Mouse (Mus musculus) cerebellum, postnatal 36 days (tissue): Measurements from ENCODE around the gene 1810062G17Rik.
A peak's percentile ranks its signal among the peaks of the same experiment; 100 is the strongest.

ENCODE experiments used
- DNase-seq, 2 experiments: peaks; one replicate each; pipeline ENCODE4 v3.0.0; 2021 to 2022; ENCODE audit warnings: mixed read lengths in 2 of 2

The 1810062G17Rik gene

GRCm38 (mm10) chr3:36475532-36476087, at the start of gene 1810062G17Rik, which contains the start of gene Anxa5:
Gene 1810062G17Rik (plus strand): TSS chr3:36475937.
Gene Anxa5 (minus strand): TSS chr3:36475894.
- DNase-seq, result peak; percentile 82 to 87

DNA sequence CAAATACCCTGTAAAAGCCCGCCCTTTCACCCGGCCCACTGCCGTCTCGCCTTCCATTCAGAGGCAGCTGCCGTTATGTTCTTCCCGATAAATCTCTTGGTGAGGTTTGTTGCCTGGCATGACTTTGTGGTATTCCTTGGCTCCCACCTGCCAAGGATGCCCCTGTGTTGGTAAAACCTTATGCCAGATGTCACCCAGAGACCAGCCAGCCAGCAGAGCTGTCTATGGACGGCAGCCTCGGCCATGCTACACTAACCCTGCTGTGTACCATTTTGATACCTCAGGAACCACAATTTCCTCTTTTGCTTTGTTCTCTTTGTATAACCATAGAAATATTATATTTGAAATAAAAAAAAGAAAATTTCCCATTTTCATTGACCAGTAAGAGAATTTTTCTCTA, 48.4 kb upstream of the 1810062G17Rik start:
- no peak for DNase-seq

GRCm38 (mm10) chr3:36430360-36430759, 45.4 kb upstream of the 1810062G17Rik start:
- DNase-seq, result no peak

DNA sequence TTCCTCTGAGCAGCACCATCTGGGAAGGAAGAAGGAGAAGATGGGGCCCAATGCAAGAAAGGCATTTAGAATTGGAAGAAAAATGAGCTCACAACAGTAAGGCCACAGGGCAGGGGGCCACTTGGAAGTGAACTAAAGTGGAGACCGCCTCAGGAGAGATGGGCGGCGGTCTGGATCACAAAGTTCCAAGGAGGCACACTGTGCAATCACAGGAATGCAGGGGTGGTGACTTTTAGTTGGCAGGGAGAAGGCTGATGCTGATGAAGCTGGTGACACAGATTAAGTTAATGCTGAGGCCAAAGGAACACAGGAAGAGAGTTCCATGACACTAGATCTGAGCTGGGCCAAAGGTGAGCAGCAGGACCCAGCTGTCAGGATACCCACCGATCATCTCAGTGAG, 35.5 kb upstream of the 1810062G17Rik start:
- no peak for DNase-seq

DNA sequence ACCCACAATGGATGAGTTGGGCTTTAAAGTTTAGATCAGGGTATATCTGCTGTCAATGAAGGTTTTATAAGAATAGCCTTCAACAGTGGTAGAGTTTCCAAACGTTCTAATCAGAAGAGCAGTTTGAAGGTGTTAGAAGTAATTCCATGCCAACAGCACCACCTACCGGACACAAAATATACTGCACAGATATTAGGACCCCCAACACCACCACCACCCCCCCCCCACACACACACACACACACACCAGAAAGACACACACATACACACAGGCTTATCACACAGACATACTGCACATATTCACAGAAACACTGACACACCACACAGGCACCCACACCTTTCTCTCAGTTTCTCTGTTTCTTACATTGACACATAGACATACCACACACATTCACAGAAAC, 33.3 kb upstream of the 1810062G17Rik start:
- peak in 1 of 2 experiments; percentile 40 for DNase-seq

DNA sequence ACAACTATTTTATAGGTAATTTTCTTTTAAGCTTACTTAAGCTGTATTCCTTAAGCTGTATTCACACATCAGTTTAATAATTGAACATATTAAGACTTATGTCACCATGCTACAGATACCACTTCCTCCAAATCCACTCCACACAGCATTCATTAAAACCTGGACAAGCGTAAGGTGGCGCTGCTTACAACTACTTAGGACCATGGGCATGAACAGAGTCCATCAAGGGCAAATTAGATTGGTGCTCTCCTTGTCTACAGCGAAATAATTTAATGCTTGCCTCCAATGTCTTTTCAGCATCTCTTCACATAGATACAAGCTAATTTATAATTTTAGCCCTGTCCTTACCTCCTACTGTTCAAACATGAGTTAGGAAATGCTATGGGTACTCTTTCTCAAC, 29.7 kb upstream of the 1810062G17Rik start:
- no peak for DNase-seq

GRCm38 (mm10) chr3:36446506-36446905, 29.2 kb upstream of the 1810062G17Rik start:
- no peak for DNase-seq

- no peak for DNase-seq
Observed at GRCm38 (mm10) chr3:36446918-36447317, 28.8 kb upstream of the 1810062G17Rik start.

GRCm38 (mm10) chr3:36449292-36450165, 26.2 kb upstream of the 1810062G17Rik start:
- no peak for DNase-seq

DNA sequence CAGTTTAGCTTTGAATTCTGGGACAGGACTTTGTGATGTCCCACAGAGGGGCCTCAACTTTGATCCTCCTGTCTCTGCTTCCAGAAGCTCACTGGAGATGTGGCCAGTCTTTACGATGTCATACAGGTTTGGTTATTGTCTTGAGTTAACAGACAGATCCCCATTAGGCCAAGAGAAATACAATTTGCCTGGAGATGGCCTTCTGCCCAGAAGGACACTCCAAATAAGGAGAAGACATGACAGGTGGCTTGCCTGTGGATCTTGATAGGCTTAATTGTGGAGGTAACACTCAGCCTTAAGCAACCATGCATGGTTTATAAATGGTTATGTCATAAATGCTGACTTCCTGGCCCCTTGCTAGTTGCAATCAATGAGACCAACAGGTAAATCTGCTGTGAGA, 23.2 kb upstream of the 1810062G17Rik start:
- DNase-seq, result no peak

GRCm38 (mm10) chr3:36455124-36455523, 20.6 kb upstream of the 1810062G17Rik start:
- DNase-seq, result no peak

DNA sequence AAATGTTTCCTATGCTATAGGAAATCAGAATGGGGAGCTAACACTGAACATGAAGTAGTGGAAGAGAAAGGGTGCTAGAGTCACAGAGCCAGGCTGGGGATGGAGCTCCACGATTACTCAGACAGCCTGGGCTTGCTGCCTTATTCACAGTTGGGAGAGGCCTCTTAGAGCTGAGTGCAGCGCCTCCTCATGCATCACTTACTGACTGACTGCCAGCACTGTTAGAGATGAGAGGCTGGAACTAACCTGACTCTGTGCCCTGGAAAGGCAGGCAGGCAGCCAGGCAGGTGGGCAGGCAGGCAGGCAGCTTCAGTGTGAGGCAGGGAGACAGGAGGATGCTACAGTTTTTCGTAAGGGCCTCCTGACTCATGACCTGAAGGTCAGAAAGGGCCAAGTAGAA, 20.2 kb upstream of the 1810062G17Rik start:
- peak; percentile 61 to 66 for DNase-seq

DNA sequence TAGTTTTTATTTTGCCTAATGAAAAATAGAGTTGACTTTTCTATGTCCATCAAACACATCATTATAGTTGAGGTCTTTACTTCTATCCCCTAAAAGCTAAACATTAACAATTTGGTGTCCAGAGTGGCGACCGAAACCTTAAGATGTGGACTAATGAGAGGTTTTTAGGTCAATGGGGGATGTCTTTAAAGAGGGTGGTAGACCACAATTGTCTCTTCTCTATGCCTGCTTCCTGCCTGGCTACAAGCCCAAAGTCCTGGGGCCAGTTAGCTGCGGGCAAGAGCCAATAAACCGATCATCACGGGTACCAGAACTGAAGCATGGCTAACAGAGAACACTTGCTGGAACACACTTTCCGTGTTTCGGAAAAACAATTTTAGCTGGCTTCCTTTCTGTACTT, 15.0 kb upstream of the 1810062G17Rik start:
- DNase-seq, result no peak

DNA sequence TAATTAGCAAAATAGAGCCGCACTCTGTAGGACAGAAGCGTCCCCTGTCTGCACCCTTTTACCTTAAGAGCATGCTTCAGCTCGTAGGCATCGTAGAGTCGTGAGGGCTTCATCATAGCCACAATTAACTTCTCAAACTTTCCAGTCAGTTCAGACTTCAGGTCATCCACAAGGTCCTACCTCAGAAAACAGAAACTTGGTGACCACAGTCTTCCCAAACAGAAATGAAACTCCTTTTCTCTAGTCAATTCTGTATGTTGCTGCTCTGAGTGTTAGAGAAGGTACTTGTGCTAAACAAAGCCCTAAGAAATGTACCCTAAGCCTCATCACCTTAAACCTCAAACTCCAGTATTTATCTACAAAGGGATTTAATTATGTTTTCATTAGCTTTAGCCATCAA, 13.9 kb upstream of the 1810062G17Rik start:
- no peak for DNase-seq

DNA sequence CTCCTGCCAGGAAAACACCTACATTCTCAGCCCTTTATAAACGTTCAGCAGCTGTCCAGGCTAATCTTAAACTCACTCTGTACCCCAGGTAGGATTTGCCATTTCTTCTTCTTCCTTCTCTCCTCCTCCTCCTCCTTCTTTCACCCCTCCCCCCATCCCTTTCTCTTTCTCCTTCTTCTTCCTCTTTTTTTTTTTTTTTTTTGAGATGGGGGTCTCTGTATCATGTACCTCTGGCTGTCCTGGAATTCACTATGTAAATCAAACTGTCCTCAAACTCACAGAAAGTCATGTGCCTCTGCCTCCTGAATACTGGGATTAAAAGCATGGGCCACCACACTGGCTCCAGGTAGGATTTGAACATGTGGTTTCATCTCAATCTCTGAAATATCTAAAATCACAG, 13.4 kb upstream of the 1810062G17Rik start:
- no peak for DNase-seq

DNA sequence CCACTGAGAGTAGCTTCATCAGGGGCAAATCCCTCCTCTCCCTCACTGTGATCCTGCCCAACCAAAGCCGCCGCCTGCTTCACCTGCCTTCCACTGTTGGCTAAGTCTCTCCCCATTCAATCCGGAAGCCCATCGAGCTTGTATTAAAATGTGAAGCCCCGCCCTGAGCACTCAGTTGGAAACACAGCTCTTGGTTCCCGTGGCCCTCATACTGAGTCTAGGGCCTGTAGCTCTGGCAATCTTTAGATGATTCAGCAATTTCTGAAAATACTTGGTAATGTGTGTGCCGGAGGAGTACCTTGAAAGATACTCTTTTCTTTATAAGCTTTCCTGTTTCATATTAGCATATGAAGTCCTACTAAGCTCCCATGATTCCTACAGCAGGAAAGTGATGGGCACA, 10.2 kb upstream of the 1810062G17Rik start:
- no peak for DNase-seq

DNA sequence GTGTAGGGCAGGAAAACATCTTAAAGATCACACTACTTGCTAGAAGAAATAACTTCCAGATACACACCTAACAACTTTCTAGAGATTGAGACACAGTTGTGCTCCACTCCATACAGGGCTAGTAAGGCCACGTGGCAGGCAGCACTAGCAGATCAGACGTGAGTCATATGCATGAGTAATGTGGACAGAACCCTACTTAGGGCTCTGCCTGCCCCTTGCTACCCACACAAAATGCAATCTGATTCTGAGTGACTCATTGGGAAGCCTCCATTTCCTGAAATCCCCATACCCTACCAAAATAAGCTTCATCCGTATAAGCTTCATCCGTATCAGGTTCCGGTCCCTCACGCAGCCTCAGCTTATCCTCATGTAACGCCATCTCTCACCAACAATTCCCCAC, 8.1 kb upstream of the 1810062G17Rik start:
- no peak for DNase-seq

GRCm38 (mm10) chr3:36468871-36469270, 6.9 kb upstream of the 1810062G17Rik start:
- no peak for DNase-seq

GRCm38 (mm10) chr3:36471856-36472255, 3.9 kb upstream of the 1810062G17Rik start:
- no peak for DNase-seq

DNA sequence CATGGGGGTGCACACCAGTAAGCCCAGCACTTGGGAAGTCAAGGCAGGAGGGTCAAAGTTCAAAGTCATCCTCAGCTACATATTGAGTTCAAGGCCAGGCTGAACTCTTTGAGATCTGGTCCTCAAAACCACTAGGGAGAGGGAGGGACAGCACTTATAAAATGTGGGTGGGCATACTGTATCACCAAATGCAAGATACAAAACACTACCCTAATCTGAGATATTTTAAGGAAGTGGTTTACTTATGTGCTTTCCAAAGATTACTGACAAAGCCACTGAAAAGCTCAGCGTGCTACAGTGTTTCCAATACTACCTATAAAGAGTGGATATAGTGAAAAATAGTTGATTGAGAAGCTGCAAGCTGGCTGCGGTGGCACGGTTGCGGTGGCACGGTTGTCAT, 2.5 kb upstream of the 1810062G17Rik start:
- no peak for DNase-seq

DNA sequence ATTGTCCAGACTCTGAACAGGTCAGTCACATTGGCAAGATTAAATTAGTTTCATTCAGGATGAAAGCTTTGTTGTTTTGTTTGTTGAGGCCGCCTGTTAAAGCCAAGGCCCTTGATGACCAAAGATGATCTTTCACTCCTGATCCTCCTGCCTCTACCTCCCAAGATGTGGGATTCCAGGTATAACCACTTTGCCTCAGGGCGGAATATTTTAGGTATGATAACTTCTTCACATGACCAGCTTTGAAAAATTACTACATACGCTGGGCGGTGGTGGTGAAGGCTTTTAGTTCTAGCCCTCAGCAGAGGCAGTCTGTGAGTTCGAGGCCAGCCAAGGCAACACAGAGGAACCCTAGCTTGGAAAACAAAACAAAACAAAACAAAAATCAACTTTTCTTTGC, 1.3 kb upstream of the 1810062G17Rik start:
- no peak for DNase-seq

DNA sequence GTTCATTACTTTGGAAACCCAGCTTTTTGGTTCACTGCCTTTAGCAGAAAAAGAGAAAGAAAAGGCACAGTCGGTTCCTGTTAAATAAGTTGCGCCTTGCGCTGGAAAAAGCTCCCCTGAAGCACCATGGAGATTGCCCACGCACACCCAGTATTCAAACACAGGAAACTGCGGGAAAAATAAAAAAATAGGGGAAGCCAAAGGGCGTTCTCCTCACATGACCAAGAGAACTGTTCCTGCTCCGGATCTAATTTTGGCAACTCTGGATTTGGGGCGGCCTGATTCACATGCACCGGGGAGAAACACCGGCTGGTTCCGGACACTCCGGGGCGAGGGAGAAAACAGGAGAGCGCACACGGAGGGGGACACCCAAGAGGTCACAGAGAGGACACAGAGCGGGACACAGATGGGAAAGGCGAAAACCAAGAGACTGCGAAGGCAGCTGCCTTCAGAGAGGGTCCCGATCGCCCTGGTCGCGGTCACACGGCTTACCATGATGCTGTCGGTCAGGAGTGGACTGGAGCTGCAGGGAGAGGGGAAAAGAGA, 726 bp upstream of the 1810062G17Rik start:
- peak; percentile 24 to 35 for DNase-seq

GRCm38 (mm10) chr3:36476261-36477155, 771 bp downstream of the 1810062G17Rik start:
- DNase-seq, result peak in 1 of 2 experiments; percentile 13
